Mouse (Mus musculus): ENCODE measurements around the gene Chmp2a. TPM values are rescaled to one million over a fixed set of nuclear protein-coding genes. Genes with fewer than 3 reads are reported as not detected.

Gene Chmp2a
- polyA plus RNA-seq, 1 experiment from 2014 or later: 127 TPM

DNA sequence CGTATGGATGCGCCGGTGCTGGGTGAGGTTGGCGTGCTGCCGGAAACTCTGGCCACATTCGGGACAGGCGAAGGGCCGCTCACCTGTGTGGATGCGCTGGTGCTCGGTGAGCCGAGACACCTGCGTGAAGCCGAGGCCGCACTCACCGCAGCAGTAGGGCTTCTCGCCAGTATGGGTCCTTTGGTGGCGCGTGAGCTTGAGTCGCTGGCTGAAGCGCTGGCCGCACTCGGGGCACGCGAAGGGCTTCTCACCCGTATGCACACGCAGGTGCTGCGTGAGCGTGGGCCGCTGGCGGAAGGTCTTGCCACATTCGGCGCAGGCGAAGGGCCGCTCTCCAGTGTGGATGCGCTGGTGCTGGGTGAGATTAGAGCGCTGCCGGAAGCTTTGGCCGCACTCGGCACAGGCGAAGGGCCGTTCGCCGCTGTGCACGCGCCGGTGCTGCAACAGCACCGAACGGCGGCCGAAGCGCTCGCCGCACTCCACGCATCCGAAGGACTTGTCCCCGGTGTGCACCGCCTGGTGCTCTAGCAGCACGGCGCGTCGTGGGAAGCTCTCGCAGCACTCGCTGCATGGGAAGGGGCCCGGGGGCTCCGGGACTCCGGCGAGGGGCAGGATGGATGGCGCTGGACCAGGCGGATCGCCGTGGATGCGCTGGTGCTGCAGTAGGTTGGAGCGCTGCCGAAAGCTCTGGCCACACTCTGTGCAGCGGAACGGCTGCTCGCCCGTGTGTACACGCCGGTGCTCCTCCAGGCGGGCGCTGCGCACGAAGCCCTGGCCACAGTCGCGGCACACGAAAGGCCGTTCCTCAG is 9.0 kb upstream of the Chmp2a start:
- Histone ChIP-seq H3K4me1 (replicated peaks) (peaks cover 23% of the 10 kb centered on the region), H3K9me3 (replicated peaks) (peaks cover 10% of the 10 kb centered on the region), H3K4me3 (peak overlapping the region; percentile 49), H3K4me2 (peak overlapping the region; percentile 80), H3K27ac (ENCODE audit: poor library complexity, severe bottlenecking) (no peak overlapping the region), H3K9ac (peak overlapping the region; percentile 67), H3K36me3 (no peaks in the 10 kb centered on the region), H3K27me3 (replicated peaks) (peaks cover 45% of the 10 kb centered on the region)
- ATAC-seq (ENCODE audit: insufficient number of reproducible peaks, low FRiP score): peak; percentile 18; the same call in 1 of the 2 replicates
- 4% methylated on average over 88 of the region's 88 CpGs for WGBS

GRCm38 (mm10) chr7:13043120-13043444 is 8.5 kb upstream of the Chmp2a start:
- Histone ChIP-seq H3K4me2 (peak overlapping the region; percentile 80), H3K4me3 (peak overlapping the region; percentile 49), H3K27me3 (replicated peaks) (peaks cover 45% of the 10 kb centered on the region), H3K27ac (ENCODE audit: poor library complexity, severe bottlenecking) (no peak overlapping the region), H3K36me3 (no peaks in the 10 kb centered on the region), H3K9ac (no peak overlapping the region; the same call in 1 of the 2 replicates), H3K9me3 (replicated peaks) (peaks cover 10% of the 10 kb centered on the region), H3K4me1 (replicated peaks) (peaks cover 24% of the 10 kb centered on the region)
- no peak for ATAC-seq (ENCODE audit: insufficient number of reproducible peaks, low FRiP score)
- 40% methylated on average over 16 of the region's 16 CpGs for WGBS

DNA sequence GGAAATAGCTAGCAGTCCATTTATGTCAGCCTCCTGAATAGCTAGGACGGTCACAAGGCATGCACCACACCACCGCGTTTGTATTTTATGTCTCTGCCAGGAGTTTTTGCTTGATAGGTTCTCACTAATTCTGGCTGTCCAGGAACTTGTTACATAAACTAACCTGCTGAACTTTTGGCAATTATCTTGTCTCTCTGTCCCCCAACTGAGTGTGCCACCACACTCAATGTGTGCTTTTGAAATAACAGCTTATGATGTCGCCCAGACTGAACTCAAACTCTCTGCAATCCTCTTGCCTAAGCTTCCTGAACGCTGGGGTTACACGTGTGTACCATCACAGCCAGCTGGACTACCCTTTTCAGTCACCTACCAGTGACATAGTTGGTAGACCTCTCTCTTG is 7.9 kb upstream of the Chmp2a start:
- WGBS: 70% methylated on average over 6 of the region's 6 CpGs
- Histone ChIP-seq H3K4me1 (replicated peaks) (peaks cover 24% of the 10 kb centered on the region), H3K27me3 (replicated peaks) (peaks cover 45% of the 10 kb centered on the region), H3K27ac (ENCODE audit: poor library complexity, severe bottlenecking) (no peak overlapping the region), H3K36me3 (no peaks in the 10 kb centered on the region), H3K9me3 (replicated peaks) (peaks cover 10% of the 10 kb centered on the region), H3K9ac (no peak overlapping the region), H3K4me3 (no peak overlapping the region), H3K4me2 (no peak overlapping the region)
- ATAC-seq (ENCODE audit: insufficient number of reproducible peaks, low FRiP score): no peak

DNA sequence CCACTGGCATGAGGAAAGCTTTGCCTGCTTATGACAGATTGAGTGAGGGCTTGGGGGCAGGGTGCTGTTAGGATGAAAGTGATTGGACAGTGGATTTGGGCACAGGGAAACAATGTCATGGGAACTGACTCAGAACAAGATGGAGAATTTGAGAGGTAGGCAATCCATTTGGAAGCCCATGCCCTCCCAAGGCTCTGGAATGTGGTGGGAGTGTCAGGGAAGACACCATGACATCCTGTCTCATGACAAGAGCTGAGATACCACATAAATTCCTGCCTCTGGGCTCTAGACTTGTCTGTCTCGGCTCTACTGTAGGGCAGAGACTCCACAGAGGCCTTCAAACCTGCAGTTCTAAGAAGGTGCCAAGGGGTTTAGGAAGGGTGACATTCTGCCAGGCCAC is 6.6 kb upstream of the Chmp2a start:
- Histone ChIP-seq H3K9me3 (replicated peaks) (peaks cover 10% of the 10 kb centered on the region), H3K9ac (no peak overlapping the region), H3K27ac (ENCODE audit: poor library complexity, severe bottlenecking) (no peak overlapping the region), H3K4me1 (replicated peaks) (peaks cover 30% of the 10 kb centered on the region), H3K27me3 (replicated peaks) (peaks cover 45% of the 10 kb centered on the region), H3K4me2 (no peak overlapping the region), H3K36me3 (peaks cover 1% of the 10 kb centered on the region), H3K4me3 (no peak overlapping the region)
- WGBS: 44% methylated on average over 1 of the region's 1 CpGs
- no peak for ATAC-seq (ENCODE audit: insufficient number of reproducible peaks, low FRiP score)

DNA sequence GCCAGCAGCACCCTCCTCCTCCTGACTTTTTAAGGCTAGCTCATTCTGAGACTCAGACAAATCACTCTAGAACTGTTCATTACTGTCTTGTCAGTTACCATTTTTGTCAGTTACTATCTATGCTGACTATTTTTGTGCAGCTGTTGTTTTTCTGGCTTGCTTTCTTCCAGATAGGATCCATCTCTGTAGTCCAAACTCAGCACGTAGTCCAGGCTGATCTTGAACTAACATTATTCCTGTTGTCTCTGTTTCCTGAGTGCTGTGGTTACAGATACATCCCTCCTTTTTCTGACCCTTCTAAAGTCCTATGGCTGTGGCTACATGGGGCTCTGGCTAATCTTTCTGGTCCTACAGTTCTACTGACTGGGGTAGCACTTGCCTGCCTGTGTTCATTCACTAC is 4.6 kb upstream of the Chmp2a start:
- 65% methylated on average over 1 of the region's 1 CpGs for WGBS
- H3K9ac ChIP-seq: peak overlapping the region; percentile 97
- ATAC-seq (ENCODE audit: insufficient number of reproducible peaks, low FRiP score): no peak
- H3K9me3 ChIP-seq (replicated peaks): peaks cover 10% of the 10 kb centered on the region
- H3K4me3 ChIP-seq: peak overlapping the region; percentile 85
- peak overlapping the region; percentile 91 for H3K4me2 ChIP-seq
- peaks cover 15% of the 10 kb centered on the region for H3K36me3 ChIP-seq
- H3K27me3 ChIP-seq (replicated peaks): peaks cover 30% of the 10 kb centered on the region
- H3K27ac ChIP-seq (ENCODE audit: poor library complexity, severe bottlenecking): peak overlapping the region; percentile 99; the same call in 1 of the 2 replicates
- H3K4me1 ChIP-seq (replicated peaks): peaks cover 39% of the 10 kb centered on the region

- peaks cover 10% of the 10 kb centered on the region for H3K9me3 ChIP-seq (replicated peaks)
- H3K9ac ChIP-seq: peak overlapping the region; percentile 97
- peaks cover 38% of the 10 kb centered on the region for H3K4me1 ChIP-seq (replicated peaks)
- H3K4me3 ChIP-seq: peak overlapping the region; percentile 85
- H3K4me2 ChIP-seq: peak overlapping the region; percentile 91
- WGBS: 16% methylated on average over 15 of the region's 15 CpGs
- no peak for ATAC-seq (ENCODE audit: insufficient number of reproducible peaks, low FRiP score)
- peaks cover 15% of the 10 kb centered on the region for H3K36me3 ChIP-seq
- H3K27me3 ChIP-seq (replicated peaks): peaks cover 25% of the 10 kb centered on the region
- peak overlapping the region; percentile 99 for H3K27ac ChIP-seq (ENCODE audit: poor library complexity, severe bottlenecking)
These were observed 4.1 kb upstream of the Chmp2a start for GRCm38 (mm10) chr7:13038621-13039169.

DNA sequence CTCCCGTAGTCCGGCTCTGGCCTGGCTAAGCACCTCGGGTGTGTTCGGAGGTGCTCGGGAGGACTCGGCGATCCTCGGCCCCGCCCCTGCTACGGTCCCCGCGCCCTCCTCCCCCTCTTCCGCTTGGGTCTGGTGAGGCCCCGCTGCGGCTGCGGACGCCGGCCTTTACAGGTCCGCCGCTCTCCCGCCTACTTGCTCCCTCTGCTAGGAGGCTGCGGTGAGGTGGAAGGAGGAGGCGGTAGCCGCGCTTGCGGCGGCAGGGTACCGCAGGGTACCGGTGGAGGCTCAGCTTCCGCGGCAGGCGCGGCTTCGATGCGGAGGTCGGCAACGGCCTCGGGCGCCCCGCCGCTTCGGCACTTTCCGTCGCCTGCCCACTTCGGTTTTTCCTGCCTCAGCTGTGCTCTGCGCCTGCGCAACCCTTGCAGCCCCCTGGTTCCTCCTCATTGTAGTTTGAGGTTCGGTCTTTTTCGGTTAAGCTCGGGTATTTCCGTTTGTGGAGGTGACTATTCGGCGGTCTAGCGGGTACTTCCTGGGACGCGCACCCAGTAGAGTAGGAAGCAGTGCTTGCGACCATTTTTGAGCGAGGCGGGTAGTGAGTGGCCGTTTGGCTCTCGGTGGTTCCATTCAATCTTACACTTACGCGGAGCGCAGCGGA is 3.4 kb upstream of the Chmp2a start, which contains the start of gene Ube2m:
Gene Ube2m (minus strand): TSS at position 375 of the 655 bp plus-strand sequence.
- WGBS: under 1% methylated on average over 61 of the region's 65 CpGs
- peaks cover 38% of the 10 kb centered on the region for H3K4me1 ChIP-seq (replicated peaks)
- H3K4me3 ChIP-seq: peak within 1 kb of the TSS; percentile 85

DNA sequence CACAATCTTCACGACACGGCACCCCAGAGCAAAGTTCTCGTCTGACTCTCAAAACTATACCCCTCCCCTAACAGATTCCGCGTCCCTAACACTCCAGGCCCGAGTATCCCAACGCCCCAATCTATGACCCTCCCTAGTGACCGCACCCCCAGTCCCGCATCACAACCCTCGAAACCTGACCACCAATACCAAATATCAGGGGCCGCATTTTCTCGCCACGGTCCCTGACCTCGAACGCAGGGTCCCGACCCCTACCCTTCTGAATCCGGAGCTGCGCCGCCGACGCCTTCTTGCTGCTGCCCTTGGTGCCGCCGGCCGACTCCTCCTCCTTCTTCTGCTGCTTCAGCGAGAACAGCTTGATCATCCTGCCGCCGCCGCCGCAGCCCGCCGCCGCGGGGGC is 2.8 kb upstream of the Chmp2a start:
- Histone ChIP-seq H3K36me3 (peaks cover 28% of the 10 kb centered on the region), H3K4me1 (replicated peaks) (peaks cover 42% of the 10 kb centered on the region), H3K4me3 (peak overlapping the region; percentile 85), H3K27me3 (replicated peaks) (peaks cover 12% of the 10 kb centered on the region), H3K9me3 (replicated peaks) (no peaks in the 10 kb centered on the region), H3K9ac (peak overlapping the region; percentile 97), H3K27ac (ENCODE audit: poor library complexity, severe bottlenecking) (peak overlapping the region; percentile 99), H3K4me2 (peak overlapping the region; percentile 91)
- WGBS: under 1% methylated on average over 31 of the region's 33 CpGs
- ATAC-seq (ENCODE audit: insufficient number of reproducible peaks, low FRiP score): peak; percentile 12; the same call in 1 of the 2 replicates

More for the DNA sequence above, 3.4 kb upstream of the Chmp2a start, which contains the start of gene Ube2m:
- Histone ChIP-seq H3K36me3 (peaks cover 21% of the 10 kb centered on the region), H3K4me2 (peak within 1 kb of the TSS; percentile 91), H3K9me3 (replicated peaks) (peaks cover 5% of the 10 kb centered on the region; the same call in 1 of the 2 replicates), H3K9ac (peak within 1 kb of the TSS; percentile 97), H3K27me3 (replicated peaks) (peaks cover 19% of the 10 kb centered on the region), H3K27ac (ENCODE audit: poor library complexity, severe bottlenecking) (peak within 1 kb of the TSS; percentile 99)
- ATAC-seq (ENCODE audit: insufficient number of reproducible peaks, low FRiP score): peak; percentile 94

GRCm38 (mm10) chr7:13036806-13037205 is 2.2 kb upstream of the Chmp2a start:
- Histone ChIP-seq H3K9ac (peak overlapping the region; percentile 97), H3K4me2 (peak overlapping the region; percentile 91), H3K4me3 (peak overlapping the region; percentile 85), H3K27me3 (replicated peaks) (peaks cover 7% of the 10 kb centered on the region), H3K27ac (ENCODE audit: poor library complexity, severe bottlenecking) (peak overlapping the region; percentile 99), H3K36me3 (peaks cover 34% of the 10 kb centered on the region), H3K4me1 (replicated peaks) (peaks cover 42% of the 10 kb centered on the region), H3K9me3 (replicated peaks) (no peaks in the 10 kb centered on the region)
- ATAC-seq (ENCODE audit: insufficient number of reproducible peaks, low FRiP score): no peak
- WGBS: 29% methylated on average over 4 of the region's 4 CpGs

GRCm38 (mm10) chr7:13035211-13035855 is 726 bp upstream of the Chmp2a start:
- peak overlapping the region; percentile 65 for H3K4me3 ChIP-seq
- peak overlapping the region; percentile 85 for H3K27ac ChIP-seq (ENCODE audit: poor library complexity, severe bottlenecking)
- WGBS: 89% methylated on average over 17 of the region's 17 CpGs
- peaks cover 47% of the 10 kb centered on the region for H3K36me3 ChIP-seq
- no peaks in the 10 kb centered on the region for H3K27me3 ChIP-seq (replicated peaks)
- no peak for ATAC-seq (ENCODE audit: insufficient number of reproducible peaks, low FRiP score)
- peaks cover 42% of the 10 kb centered on the region for H3K4me1 ChIP-seq (replicated peaks)
- H3K4me2 ChIP-seq: peak overlapping the region; percentile 91
- H3K9ac ChIP-seq: 0 out of 2 replicates have a peak overlapping the region, but pooled peaks have one; percentile 84
- H3K9me3 ChIP-seq (replicated peaks): no peaks in the 10 kb centered on the region
